Mouse (Mus musculus): ENCODE results near the gene Rtkn.

GRCm38 (mm10) chr6:83165026-83165606, 29.9 kb downstream of the Rtkn start:
- TF ChIP-seq CTCF (IDR thresholded peaks at IDR 0.05) (no peak), EP300 (IDR thresholded peaks at IDR 0.05) (no peak)

All from lung, postnatal 0 days (tissue).